Mouse (Mus musculus) liver, embryonic 14.5 days (tissue): ENCODE results near the gene Btbd11. TPM values are rescaled to one million over a fixed set of nuclear protein-coding genes. Genes with fewer than 3 reads are reported as not detected.

Experiments
- ATAC-seq: fragments of 200-750 bp; cut with Nextera tagmentation; 2 replicates; pipeline ENCODE4 v1.8.0; 2017; ENCODE audit warnings: moderate number of reproducible peaks, mild to moderate bottlenecking, moderate library complexity; ENCODE audit not compliant: insufficient read depth
- DNase-seq, 3 experiments: peaks; one replicate each; pipeline ENCODE4 v3.0.0-alpha.2; 2012 to 2013; ENCODE audit warnings: low read depth in 3 of 3, low spot score in 3 of 3
- H3K27ac ChIP-seq: fragments of 300-500 bp; sonication (generic); 2 replicates; pipeline ENCODE4 v1.5.1; 2014; ENCODE audit warnings: moderate library complexity, mild to moderate bottlenecking, control low read depth, inconsistent platforms
- H3K27me3 ChIP-seq: fragments of 300-500 bp; sonication (generic); 2 replicates; pipeline ENCODE4 v1.6.1; 2014; ENCODE audit warnings: mild to moderate bottlenecking, low read length, moderate library complexity; ENCODE audit not compliant: control insufficient read depth, insufficient read depth
- H3K36me3 ChIP-seq: fragments of 300-500 bp; sonication (generic); replicated peaks from 2 replicates; pipeline ENCODE4 v1.6.1; 2014; ENCODE audit warnings: low read depth; ENCODE audit not compliant: control insufficient read depth, insufficient read depth
- H3K4me1 ChIP-seq, 2 experiments: fragments of 200-500 bp in 1 of 2; fragments of 300-500 bp in 1 of 2; sonication (generic) in 1 of 2; replicated peaks; 2 replicates each; pipeline ENCODE4 v1.6.1; 2012 to 2014; ENCODE audit warnings: antibody characterized with exemption in 1 of 2, inconsistent platforms in 1 of 2, low read length in 1 of 2; ENCODE audit not compliant: control insufficient read depth in 2 of 2, insufficient read depth in 2 of 2
- H3K4me2 ChIP-seq: fragments of 300-500 bp; sonication (generic); 2 replicates; pipeline ENCODE4 v1.6.1; 2014; ENCODE audit warnings: low read depth, mild to moderate bottlenecking, control low read depth, moderate library complexity
- H3K4me3 ChIP-seq, 2 experiments: fragments of 200-500 bp in 1 of 2; fragments of 300-500 bp in 1 of 2; sonication (generic) in 1 of 2; 2 replicates each; pipeline ENCODE4 v1.5.1; 2012 to 2014; ENCODE audit warnings: low read depth in 2 of 2, low read length in 2 of 2, mild to moderate bottlenecking in 2 of 2, control low read depth in 1 of 2, inconsistent platforms in 1 of 2, moderate library complexity in 1 of 2; ENCODE audit not compliant: insufficient read depth in 1 of 2
- H3K9ac ChIP-seq: fragments of 300-500 bp; sonication (generic); replicated peaks from 2 replicates; pipeline ENCODE4 v1.6.1; 2014; ENCODE audit warnings: mild to moderate bottlenecking, control low read depth, moderate library complexity
- H3K9me3 ChIP-seq: fragments of 300-500 bp; sonication (generic); 2 replicates; pipeline ENCODE4 v1.6.1; 2016; ENCODE audit warnings: low read length, mixed read lengths; ENCODE audit not compliant: control insufficient read depth
- CTCF ChIP-seq: IDR thresholded peaks from 2 replicates; pipeline ENCODE4 v1.5.1; 2016; ENCODE audit warnings: antibody characterized with exemption, low read depth, control low read depth
- EP300 ChIP-seq: IDR thresholded peaks from 2 replicates; pipeline ENCODE4 v1.6.1; 2016; ENCODE audit warnings: antibody characterized with exemption, low read depth
- WGBS: fragments of 180-500 bp; shearing (Covaris S2); extraction: QIAGEN DNeasy Blood & Tissue Kit; methylation state at CpG from one replicate; pipeline ENCODE4 v1.1.7; 2014; ENCODE audit not compliant: insufficient replicate concordance; 5-methylcytosine and 5-hydroxymethylcytosine counted together
- polyA plus RNA-seq, 2 experiments: library from polyadenylated mRNA; depleted of rRNA in 1 of 2; stranded (reverse) in 1 of 2; unstranded in 1 of 2; fragments of >200 nt; fragmentation: Nextera tagmentation in 1 of 2; extraction: Ambion mirVana in 1 of 2; gene quantifications; 2 replicates each; pipeline versions ENCODE4 v1.2.1 to v1.2.3; 2012 to 2014

Gene Btbd11
- polyA plus RNA-seq, 2 experiments = 0.22 to 0.32 TPM

- Histone ChIP-seq H3K4me3 (no peak overlapping the region), H3K27ac (no peak overlapping the region), H3K9me3 (no peaks in the 10 kb centered on the region), H3K9ac (no peak overlapping the region), H3K27me3 (no peaks in the 10 kb centered on the region), H3K4me2 (no peak overlapping the region), H3K4me1 (no peaks in the 10 kb centered on the region), H3K36me3 (no peaks in the 10 kb centered on the region)
- no peak for TF ChIP-seq EP300
- TF ChIP-seq CTCF = no peak
- DNase-seq = no peak
- ATAC-seq = no peak
- 66% methylated on average over 14 of the region's 14 CpGs for WGBS
Observed at GRCm38 (mm10) chr10:85541892-85542630, 155.4 kb downstream of the Btbd11 start.

- ATAC-seq (no peak), DNase-seq (no peak)
- Histone ChIP-seq H3K27me3 (no peaks in the 10 kb centered on the region), H3K27ac (no peak overlapping the region), H3K4me2 (no peak overlapping the region), H3K9me3 (no peaks in the 10 kb centered on the region), H3K4me1 (no peaks in the 10 kb centered on the region), H3K4me3 (no peak overlapping the region), H3K9ac (no peak overlapping the region), H3K36me3 (no peaks in the 10 kb centered on the region)
- TF ChIP-seq EP300 = no peak
- no peak for TF ChIP-seq CTCF
- 67% methylated on average over 2 of the region's 2 CpGs for WGBS
Observed at GRCm38 (mm10) chr10:85543281-85543680, 156.7 kb downstream of the Btbd11 start.

- WGBS = 24% methylated on average over 5 of the region's 5 CpGs
- TF ChIP-seq EP300 (no peak), CTCF (no peak)
- H3K4me2 ChIP-seq = no peak overlapping the region
- DNase-seq (no peak), ATAC-seq (no peak)
- H3K9ac ChIP-seq = no peak overlapping the region
- H3K9me3 ChIP-seq = no peaks in the 10 kb centered on the region
- H3K27ac ChIP-seq = no peak overlapping the region
- no peaks in the 10 kb centered on the region for H3K27me3 ChIP-seq
- no peaks in the 10 kb centered on the region for H3K36me3 ChIP-seq
- H3K4me1 ChIP-seq = no peaks in the 10 kb centered on the region
- no peak overlapping the region for H3K4me3 ChIP-seq
Observed at GRCm38 (mm10) chr10:85544991-85545390, 158.4 kb downstream of the Btbd11 start.

GRCm38 (mm10) chr10:85555193-85555592 lies 168.6 kb downstream of the Btbd11 start:
- no peak for ATAC-seq
- Histone ChIP-seq H3K4me3 (no peak overlapping the region), H3K4me1 (no peaks in the 10 kb centered on the region), H3K9me3 (no peaks in the 10 kb centered on the region), H3K9ac (no peak overlapping the region), H3K27ac (no peak overlapping the region), H3K36me3 (no peaks in the 10 kb centered on the region), H3K27me3 (no peaks in the 10 kb centered on the region), H3K4me2 (no peak overlapping the region)
- peak; percentile 15; the same call in 1 of the 2 replicates for TF ChIP-seq CTCF
- no peak for TF ChIP-seq EP300
- no peak for DNase-seq
- 45% methylated on average over 8 of the region's 8 CpGs for WGBS

- ATAC-seq (no peak), DNase-seq (no peak)
- Histone ChIP-seq H3K27ac (no peak overlapping the region), H3K4me1 (no peaks in the 10 kb centered on the region), H3K9ac (no peak overlapping the region), H3K4me2 (no peak overlapping the region), H3K36me3 (no peaks in the 10 kb centered on the region), H3K9me3 (no peaks in the 10 kb centered on the region), H3K4me3 (no peak overlapping the region), H3K27me3 (no peaks in the 10 kb centered on the region)
- WGBS = 67% methylated on average over 14 of the region's 14 CpGs
- TF ChIP-seq CTCF = no peak; the same call in 1 of the 2 replicates
- no peak for TF ChIP-seq EP300
Observed at GRCm38 (mm10) chr10:85561418-85561817, 174.8 kb downstream of the Btbd11 start.
